Mouse (Mus musculus): ENCODE results near the gene Klf2.

DNA sequence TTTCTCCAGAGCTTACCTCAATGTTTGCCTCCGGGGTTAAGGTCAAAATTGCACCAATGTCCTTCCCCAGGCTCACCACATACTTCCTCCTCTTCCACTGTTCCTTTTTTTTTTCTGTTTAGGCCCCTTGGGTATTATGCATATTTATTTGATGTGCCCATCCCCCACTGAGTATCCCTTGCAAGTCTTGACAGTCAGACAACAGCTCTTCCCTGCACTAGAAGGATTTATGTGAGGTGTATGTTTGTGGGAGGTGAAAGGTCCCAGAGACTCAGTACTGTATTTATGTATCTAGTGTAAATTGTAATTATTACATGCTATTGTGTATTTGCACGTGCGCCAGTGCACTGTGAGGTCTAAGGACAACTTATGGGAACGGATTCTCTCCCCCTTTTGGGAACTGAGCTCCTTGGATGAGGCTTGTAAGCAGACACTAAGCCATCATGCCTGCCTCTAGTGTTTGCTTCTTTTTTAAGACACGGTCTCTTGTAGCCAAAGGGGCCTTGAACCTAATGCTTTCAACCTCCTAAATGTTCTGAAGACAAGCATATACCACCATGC lies 1.0 kb upstream of the Klf2 start:
- no peak for TF ChIP-seq TAL1 (IDR thresholded peaks at IDR 0.05; ENCODE audit: low read length)
- no peak for TF ChIP-seq GATA1 (IDR thresholded peaks at IDR 0.05; ENCODE audit: low read length)

All from erythroblast, embryonic 14.5 days (primary cell).